Mouse (Mus musculus) CH12.LX (cell line): ENCODE results near the gene Plcg2. TPM values are rescaled to one million over a fixed set of nuclear protein-coding genes. Genes with fewer than 3 reads are reported as not detected.

ENCODE experiments used
- DNase-seq: peaks from one replicate; pipeline ENCODE4 v3.0.0-alpha.2; 2013; ENCODE audit errors: extremely low read depth
- H3K27ac ChIP-seq: 2 replicates; pipeline ENCODE4 v1.5.1; 2012; ENCODE audit warnings: low read depth, mild to moderate bottlenecking, control low read depth, moderate library complexity; ENCODE audit not compliant: insufficient read depth
- H3K27me3 ChIP-seq: replicated peaks from 2 replicates; pipeline ENCODE3; 2012; ENCODE audit warnings: inconsistent platforms
- H3K36me3 ChIP-seq, 2 experiments: replicated peaks in 1 of 2; 2 replicates each; pipeline versions ENCODE3 to v1.6.1; 2012; ENCODE audit warnings: inconsistent platforms in 1 of 2, low read length in 1 of 2, mild to moderate bottlenecking in 1 of 2, mixed read lengths in 1 of 2, moderate library complexity in 1 of 2; ENCODE audit not compliant: control insufficient read depth in 1 of 2, insufficient read depth in 1 of 2
- H3K4me1 ChIP-seq, 2 experiments: 2 replicates each; pipeline ENCODE4 v1.6.1; 2012; ENCODE audit warnings: inconsistent platforms in 1 of 2, moderate library complexity in 1 of 2; ENCODE audit not compliant: insufficient read depth in 2 of 2, control insufficient read depth in 1 of 2
- H3K4me2 ChIP-seq: 2 replicates; pipeline ENCODE4 v1.6.1; 2012; ENCODE audit warnings: low read depth, mild to moderate bottlenecking, control low read depth; ENCODE audit not compliant: poor library complexity, insufficient read depth, severe bottlenecking
- H3K4me3 ChIP-seq, 3 experiments: fragments of 150-350 bp in 1 of 3; sonication (generic) in 1 of 3; replicated peaks in 1 of 3; 2 replicates each; pipeline versions ENCODE3 to v1.5.1; 2011 to 2012; ENCODE audit warnings: low read depth in 2 of 3, low read length in 2 of 3, mild to moderate bottlenecking in 2 of 3, moderate library complexity in 2 of 3, control low read depth in 1 of 3, improper control_type of control experiment in 1 of 3, inconsistent platforms in 1 of 3, mixed read lengths in 1 of 3; ENCODE audit not compliant: poor library complexity in 1 of 3
- H3K79me2 ChIP-seq: replicated peaks from 2 replicates; pipeline ENCODE4 v1.6.1; 2012; ENCODE audit warnings: mild to moderate bottlenecking, moderate library complexity; ENCODE audit not compliant: control insufficient read depth, poor library complexity, insufficient read depth, severe bottlenecking; ENCODE audit errors: extremely low read depth
- H3K9ac ChIP-seq: 2 replicates; pipeline ENCODE4 v1.6.1; 2012; ENCODE audit warnings: low read depth, mild to moderate bottlenecking, control low read depth, moderate library complexity; ENCODE audit not compliant: insufficient read depth
- H3K9me3 ChIP-seq: replicated peaks from 2 replicates; pipeline ENCODE3; 2012; ENCODE audit warnings: low read length, inconsistent platforms, mixed read lengths
- BHLHE40 ChIP-seq: IDR thresholded peaks from 2 replicates; pipeline ENCODE4 v1.6.1; 2011; ENCODE audit warnings: mild to moderate bottlenecking, low read depth, low read length, improper control_type of control experiment
- CHD1 ChIP-seq: IDR thresholded peaks from 2 replicates; pipeline ENCODE4 v1.6.1; 2012; ENCODE audit warnings: low read depth, low read length, improper control_type of control experiment, inconsistent platforms
- CHD2 ChIP-seq: IDR thresholded peaks from 2 replicates; pipeline ENCODE4 v1.6.1; 2011; ENCODE audit warnings: low read length, improper control_type of control experiment
- EP300 ChIP-seq: IDR thresholded peaks from 2 replicates; pipeline ENCODE4 v1.6.1; 2011; ENCODE audit warnings: low read length, improper control_type of control experiment
- ETS1 ChIP-seq: conservative IDR thresholded peaks from 2 replicates; pipeline ENCODE4 v1.6.1; 2012; ENCODE audit warnings: low read depth, mild to moderate bottlenecking, inconsistent platforms, low read length, improper control_type of control experiment, moderate library complexity
- IRF4 ChIP-seq: IDR thresholded peaks from 2 replicates; pipeline ENCODE4 v1.6.1; 2014; ENCODE audit warnings: low read depth, mild to moderate bottlenecking, inconsistent platforms, low read length, improper control_type of control experiment
- JUN ChIP-seq: IDR thresholded peaks from 2 replicates; pipeline ENCODE4 v1.6.1; 2011; ENCODE audit warnings: low read depth, mild to moderate bottlenecking, low read length, improper control_type of control experiment, moderate library complexity; ENCODE audit not compliant: insufficient read depth
- JUND ChIP-seq: conservative IDR thresholded peaks from 2 replicates; pipeline ENCODE4 v1.6.1; 2011; ENCODE audit warnings: low read depth, low read length, improper control_type of control experiment
- KAT2A ChIP-seq: IDR thresholded peaks from 2 replicates; pipeline ENCODE4 v1.6.1; 2012; ENCODE audit warnings: low read length, improper control_type of control experiment, inconsistent platforms; ENCODE audit not compliant: insufficient replicate concordance
- MAX ChIP-seq: IDR thresholded peaks from 2 replicates; pipeline ENCODE4 v1.6.1; 2011; ENCODE audit warnings: low read length, improper control_type of control experiment
- MAZ ChIP-seq: IDR thresholded peaks from 2 replicates; pipeline ENCODE4 v1.6.1; 2012; ENCODE audit warnings: low read depth, mild to moderate bottlenecking, inconsistent platforms, low read length, improper control_type of control experiment, moderate library complexity
- MEF2A ChIP-seq: IDR thresholded peaks from 2 replicates; pipeline ENCODE4 v1.6.1; 2014; ENCODE audit warnings: low read depth, mild to moderate bottlenecking, inconsistent platforms, low read length, improper control_type of control experiment, borderline replicate concordance
- MXI1 ChIP-seq: IDR thresholded peaks from 2 replicates; pipeline ENCODE4 v1.6.1; 2011; ENCODE audit warnings: mild to moderate bottlenecking, low read depth, low read length, improper control_type of control experiment
- MYC ChIP-seq: IDR thresholded peaks from 2 replicates; pipeline ENCODE4 v1.6.1; 2011; ENCODE audit warnings: low read depth, mild to moderate bottlenecking, improper control_type of control experiment, low read length
- NRF1 ChIP-seq: IDR thresholded peaks from 2 replicates; pipeline ENCODE4 v1.6.1; 2014; ENCODE audit warnings: low read depth, mild to moderate bottlenecking, inconsistent platforms, low read length, improper control_type of control experiment, moderate library complexity
- RCOR1 ChIP-seq: conservative IDR thresholded peaks from 2 replicates; pipeline ENCODE4 v1.6.1; 2012; ENCODE audit warnings: low read depth, mild to moderate bottlenecking, inconsistent platforms, low read length, improper control_type of control experiment
- SIN3A ChIP-seq: IDR thresholded peaks from 2 replicates; pipeline ENCODE4 v1.6.1; 2012; ENCODE audit warnings: low read length, improper control_type of control experiment, inconsistent platforms
- TCF12 ChIP-seq: IDR thresholded peaks from 2 replicates; pipeline ENCODE4 v1.6.1; 2014; ENCODE audit warnings: low read depth, mild to moderate bottlenecking, inconsistent platforms, low read length, improper control_type of control experiment
- UBTF ChIP-seq: IDR thresholded peaks from 2 replicates; pipeline ENCODE4 v1.6.1; 2012; ENCODE audit warnings: low read depth, mild to moderate bottlenecking, inconsistent platforms, low read length, improper control_type of control experiment, moderate library complexity
- ZKSCAN1 ChIP-seq: IDR thresholded peaks from 2 replicates; pipeline ENCODE4 v1.6.1; 2012; ENCODE audit warnings: low read depth, inconsistent platforms, low read length, improper control_type of control experiment, borderline replicate concordance
- ZNF384 ChIP-seq: IDR thresholded peaks from 2 replicates; pipeline ENCODE4 v1.6.1; 2012; ENCODE audit warnings: low read depth, low read length, improper control_type of control experiment, inconsistent platforms
- dilution Hi-C: fragments of 300-500 bp; cut with MboI; formaldehyde crosslinking; loops from 2 replicates; pipeline ENCODE4 v1.14.3; 2020; ENCODE audit warnings: low sequenced_read_pairs; ENCODE audit not compliant: extremely low pct_unique_long_range_greater_than_20kb, extremely low pct_ligation_motif_present
- in situ Hi-C: fragments of 300-500 bp; cut with MboI; formaldehyde crosslinking; loops from 3 replicates; pipeline ENCODE4 v1.14.3; 2019; ENCODE audit warnings: low sequenced_read_pairs, low pct_ligation_motif_present, low pct_unique_long_range_greater_than_20kb, mixed read lengths
- polyA plus RNA-seq: library from polyadenylated mRNA; unstranded; fragments of >175 nt; gene quantifications from 2 replicates; pipeline ENCODE4 v1.2.1, GENCODE M21; 2012; ENCODE audit warnings: low read depth; ENCODE audit not compliant: insufficient read length
- total RNA-seq, 2 experiments: library from RNA; depleted of rRNA; stranded (reverse); fragments of 300-350 nt in 1 of 2; fragments of >200 nt in 1 of 2; gene quantifications; 2 replicates each; pipeline ENCODE4 v1.2.3; 2012 to 2014

Gene Plcg2
- total and polyA plus RNA-seq, 3 experiments: 129 to 196 (median 194) TPM

- Histone ChIP-seq H3K4me1 (peaks cover 52 to 89% of the 10 kb centered on the region in 2 experiments), H3K36me3 (peaks cover 0 to 36% of the 10 kb centered on the region in 2 experiments), H3K79me2 (peaks cover 89% of the 10 kb centered on the region), H3K9me3 (peaks cover 2% of the 10 kb centered on the region)
- in situ Hi-C loops: no loop called here
- peak; percentile 57 for DNase-seq
- TF ChIP-seq MEF2A: 0 out of 2 replicates have a peak, but pooled peaks have one; percentile 12
- TF ChIP-seq ZNF384: peak; percentile 57
- 0 out of 2 replicates have a peak, but pooled peaks have one; percentile 11 for TF ChIP-seq BHLHE40
- 0 out of 2 replicates have a peak, but pooled peaks have one; percentile 35 for TF ChIP-seq TCF12
- peak; percentile 37; the same call in 1 of the 2 replicates for TF ChIP-seq EP300
- TF ChIP-seq MAX: no peak
- TF ChIP-seq, all 38 proteins: peak for 5
- dilution Hi-C loops: no loop called here
- Histone ChIP-seq H3K4me3 (no peak overlapping the region), H3K4me2 (peak overlapping the region; percentile 29; the same call in 1 of the 2 replicates), H3K27me3 (no peaks in the 10 kb centered on the region), H3K27ac (peak overlapping the region; percentile 60; the same call in 1 of the 2 replicates), H3K9ac (peak overlapping the region; percentile 11; the same call in 1 of the 2 replicates)
Observed at GRCm38 (mm10) chr8:117529177-117529576, 31.1 kb downstream of the Plcg2 start.

GRCm38 (mm10) chr8:117532381-117532972 is 34.4 kb downstream of the Plcg2 start:
- TF ChIP-seq SIN3A (0 out of 2 replicates have a peak, but pooled peaks have one; percentile 32), CHD2 (no peak)
- H3K27ac ChIP-seq: peak overlapping the region; percentile 33; the same call in 1 of the 2 replicates
- H3K4me3 ChIP-seq: no peak overlapping the region
- peaks cover 41 to 76% of the 10 kb centered on the region in 2 experiments for H3K4me1 ChIP-seq
- no peaks in the 10 kb centered on the region for H3K27me3 ChIP-seq
- H3K79me2 ChIP-seq: peaks cover 89% of the 10 kb centered on the region
- peaks cover 13 to 43% of the 10 kb centered on the region in 2 experiments for H3K36me3 ChIP-seq
- peaks cover 16% of the 10 kb centered on the region for H3K9me3 ChIP-seq
- in situ Hi-C loops: no loop called here
- DNase-seq: no peak
- no peak overlapping the region for H3K4me2 ChIP-seq
- dilution Hi-C loops: no loop called here
- no peak overlapping the region for H3K9ac ChIP-seq

- peaks cover 16% of the 10 kb centered on the region for H3K9me3 ChIP-seq
- dilution Hi-C loops (no loop called here), in situ Hi-C loops (loop anchor here (5.0 kb wide), 1 partner anchor 40 kb away; the partner anchor contains the start of gene Plcg2)
- peaks cover 88% of the 10 kb centered on the region for H3K79me2 ChIP-seq
- peak overlapping the region; percentile 81 for H3K27ac ChIP-seq
- H3K4me3 ChIP-seq: no peak overlapping the region
- no peak overlapping the region for H3K9ac ChIP-seq
- peaks cover 31 to 66% of the 10 kb centered on the region in 2 experiments for H3K36me3 ChIP-seq
- H3K27me3 ChIP-seq: no peaks in the 10 kb centered on the region
- peaks cover 37 to 77% of the 10 kb centered on the region in 2 experiments for H3K4me1 ChIP-seq
- H3K4me2 ChIP-seq: peak overlapping the region; percentile 19; the same call in 1 of the 2 replicates
- DNase-seq: peak; percentile 80
- TF ChIP-seq MXI1 (peak; percentile 69), ZKSCAN1 (no peak), TCF12 (peak; percentile 60), IRF4 (peak; percentile 97), SIN3A (peak; percentile 74), MEF2A (peak; percentile 68), MAX (peak; percentile 75), MYC (peak; percentile 78), BHLHE40 (peak; percentile 89), MAZ (peak; percentile 61; the same call in 1 of the 2 replicates), UBTF (no peak), CHD1 (no peak; the same call in 1 of the 2 replicates), RCOR1 (peak; percentile 68; the same call in 1 of the 2 replicates), NRF1 (peak; percentile 38; the same call in 1 of the 2 replicates), ZNF384 (peak; percentile 9; the same call in 1 of the 2 replicates), JUND (peak; percentile 72), EP300 (peak; percentile 84), ETS1 (peak; percentile 73), KAT2A (no peak), JUN (peak; percentile 49; the same call in 1 of the 2 replicates)
Observed at GRCm38 (mm10) chr8:117536862-117537261, 38.8 kb downstream of the Plcg2 start.
